Mouse (Mus musculus) forebrain, embryonic 14.5 days (tissue): ENCODE data around the gene Nop9. TPM values are rescaled to one million over a fixed set of nuclear protein-coding genes. Genes with fewer than 3 reads are reported as not detected.
"Not testable (repeated sequence)": the region's sequence is repeated elsewhere in the genome, so short reads cannot be mapped to it uniquely, and the experiment has no call there.

Experiments used
- ATAC-seq: fragments of 200-750 bp; cut with Nextera tagmentation; 2 replicates; pipeline ENCODE4 v1.8.0; 2017; ENCODE audit warnings: mild to moderate bottlenecking, moderate library complexity
- DNase-seq: peaks from one replicate; pipeline ENCODE4 v3.0.0-alpha.2; 2015; ENCODE audit warnings: low spot score
- H3K27ac ChIP-seq: fragments of 300-500 bp; sonication (generic); 2 replicates; pipeline ENCODE4 v1.5.1; 2014; ENCODE audit warnings: low read depth, mild to moderate bottlenecking, control low read depth, low read length, moderate library complexity
- H3K27me3 ChIP-seq: fragments of 300-500 bp; sonication (generic); replicated peaks from 2 replicates; pipeline ENCODE4 v1.6.1; 2014; ENCODE audit warnings: low read length, control low read depth, mixed read lengths; ENCODE audit not compliant: control insufficient read depth, insufficient read depth
- H3K36me3 ChIP-seq: fragments of 300-500 bp; sonication (generic); 2 replicates; pipeline ENCODE4 v1.6.1; 2014; ENCODE audit warnings: low read length, control low read depth; ENCODE audit not compliant: control insufficient read depth, insufficient read depth
- H3K4me1 ChIP-seq: fragments of 300-500 bp; sonication (generic); 2 replicates; pipeline ENCODE4 v1.6.1; 2014; ENCODE audit warnings: antibody characterized with exemption, low read length, control low read depth; ENCODE audit not compliant: control insufficient read depth, insufficient read depth
- H3K4me2 ChIP-seq: fragments of 300-500 bp; sonication (generic); 2 replicates; pipeline ENCODE4 v1.6.1; 2014; ENCODE audit warnings: mild to moderate bottlenecking, control low read depth, low read length
- H3K4me3 ChIP-seq: fragments of 300-500 bp; sonication (generic); 2 replicates; pipeline ENCODE4 v1.5.1; 2014; ENCODE audit warnings: low read depth, low read length, control low read depth
- H3K9ac ChIP-seq: fragments of 300-500 bp; sonication (generic); 2 replicates; pipeline ENCODE4 v1.6.1; 2014; ENCODE audit warnings: mild to moderate bottlenecking, low read length, control low read depth, moderate library complexity
- H3K9me3 ChIP-seq: fragments of 300-500 bp; sonication (generic); replicated peaks from 2 replicates; pipeline ENCODE4 v1.6.1; 2016; ENCODE audit warnings: low read length, control low read depth, mixed read lengths; ENCODE audit not compliant: control insufficient read depth
- WGBS: fragments of 180-500 bp; shearing (Covaris S2); extraction: QIAGEN DNeasy Blood & Tissue Kit; methylation state at CpG from one replicate; pipeline ENCODE4 v1.1.7; 2014; 5-methylcytosine and 5-hydroxymethylcytosine counted together
- polyA plus RNA-seq: library from polyadenylated mRNA; unstranded; fragments of >200 nt; fragmentation: Nextera tagmentation; extraction: Ambion mirVana; gene quantifications from 2 replicates; pipeline ENCODE4 v1.2.1, GENCODE M21; 2014

The Nop9 gene
- polyA plus RNA-seq, 1 experiment from 2014 or later, result 36.3 TPM

GRCm38 (mm10) chr14:55735334-55735733, 10.2 kb upstream of the Nop9 start:
- WGBS, result 69% methylated on average over 3 of the region's 3 CpGs
- no peaks in the 10 kb centered on the region for H3K27me3 ChIP-seq

GRCm38 (mm10) chr14:55735758-55736157, 9.7 kb upstream of the Nop9 start:
- no peak overlapping the region for H3K4me3 ChIP-seq
- no peaks in the 10 kb centered on the region for H3K9me3 ChIP-seq
- H3K27me3 ChIP-seq, result no peaks in the 10 kb centered on the region
- 81% methylated on average over 4 of the region's 4 CpGs for WGBS
- H3K9ac ChIP-seq, result no peak overlapping the region
- ATAC-seq, result no peak
- DNase-seq, result no peak
- H3K36me3 ChIP-seq, result peaks cover 26% of the 10 kb centered on the region
- no peak overlapping the region for H3K4me2 ChIP-seq
- no peaks in the 10 kb centered on the region for H3K4me1 ChIP-seq
- H3K27ac ChIP-seq, result no peak overlapping the region

More at GRCm38 (mm10) chr14:55735334-55735733, 10.2 kb upstream of the Nop9 start:
- Histone ChIP-seq H3K4me3 (no peak overlapping the region), H3K36me3 (peaks cover 23% of the 10 kb centered on the region), H3K9ac (no peak overlapping the region), H3K27ac (no peak overlapping the region), H3K9me3 (no peaks in the 10 kb centered on the region), H3K4me2 (no peak overlapping the region), H3K4me1 (no peaks in the 10 kb centered on the region)
- DNase-seq (no peak), ATAC-seq (no peak)

GRCm38 (mm10) chr14:55737086-55737687, 8.3 kb upstream of the Nop9 start:
- Histone ChIP-seq H3K9ac (no peak overlapping the region), H3K4me3 (no peak overlapping the region), H3K9me3 (no peaks in the 10 kb centered on the region), H3K36me3 (peaks cover 32% of the 10 kb centered on the region), H3K27me3 (no peaks in the 10 kb centered on the region), H3K27ac (no peak overlapping the region), H3K4me2 (no peak overlapping the region), H3K4me1 (no peaks in the 10 kb centered on the region)
- DNase-seq (no peak), ATAC-seq (no peak)
- WGBS, result 89% methylated on average over 9 of the region's 9 CpGs

- Histone ChIP-seq H3K4me3 (no peak overlapping the region), H3K4me2 (no peak overlapping the region), H3K9ac (no peak overlapping the region), H3K4me1 (peaks cover 16% of the 10 kb centered on the region), H3K9me3 (no peaks in the 10 kb centered on the region), H3K27ac (no peak overlapping the region), H3K27me3 (no peaks in the 10 kb centered on the region), H3K36me3 (peaks cover 23% of the 10 kb centered on the region)
- ATAC-seq, result peak; percentile 72
- 22% methylated on average over 10 of the region's 10 CpGs for WGBS
- DNase-seq, result peak; percentile 85
These were observed 1.8 kb upstream of the Nop9 start for GRCm38 (mm10) chr14:55743711-55744110.

- H3K36me3 ChIP-seq, result peaks cover 23% of the 10 kb centered on the region
- peak overlapping the region; percentile 93 for H3K4me2 ChIP-seq
- WGBS, result under 1% methylated on average over 30 of the region's 31 CpGs
- H3K4me1 ChIP-seq, result peaks cover 16% of the 10 kb centered on the region
- DNase-seq (no peak), ATAC-seq (no peak)
- H3K27ac ChIP-seq, result peak overlapping the region; percentile 46; the same call in 1 of the 2 replicates
- H3K27me3 ChIP-seq, result no peaks in the 10 kb centered on the region
- H3K9ac ChIP-seq, result peak overlapping the region; percentile 86
- peak overlapping the region; percentile 80 for H3K4me3 ChIP-seq
- H3K9me3 ChIP-seq, result no peaks in the 10 kb centered on the region
These were observed 356 bp downstream of the Nop9 start for GRCm38 (mm10) chr14:55745861-55746237.

GRCm38 (mm10) chr14:55747051-55747847, 1.8 kb downstream of the Nop9 start:
- Histone ChIP-seq H3K4me2 (peak overlapping the region; percentile 93), H3K27me3 (no peaks in the 10 kb centered on the region), H3K4me3 (no peak overlapping the region), H3K36me3 (peaks cover 30% of the 10 kb centered on the region), H3K9ac (no peak overlapping the region), H3K9me3 (no peaks in the 10 kb centered on the region), H3K4me1 (peaks cover 16% of the 10 kb centered on the region), H3K27ac (no peak overlapping the region)
- DNase-seq (no peak), ATAC-seq (no peak)
- WGBS, result 93% methylated on average over 10 of the region's 10 CpGs

- peaks cover 4% of the 10 kb centered on the region; the same call in 1 of the 2 replicates for H3K4me1 ChIP-seq
- no peak overlapping the region for H3K4me2 ChIP-seq
- no peak for DNase-seq
- ATAC-seq, result no peak
- no peaks in the 10 kb centered on the region for H3K9me3 ChIP-seq
- H3K27ac ChIP-seq, result no peak overlapping the region
- peaks cover 36% of the 10 kb centered on the region for H3K36me3 ChIP-seq
- no peak overlapping the region for H3K9ac ChIP-seq
- no peak overlapping the region for H3K4me3 ChIP-seq
- 85% methylated on average over 6 of the region's 6 CpGs for WGBS
- peaks cover 21% of the 10 kb centered on the region for H3K27me3 ChIP-seq
These were observed 12.1 kb downstream of the Nop9 start for GRCm38 (mm10) chr14:55757566-55757965.

GRCm38 (mm10) chr14:55758363-55758784, 12.9 kb downstream of the Nop9 start, which contains the start of gene Cideb:
Gene Cideb (minus strand): TSS chr14:55758458.
- Histone ChIP-seq H3K9ac (no peak within 1 kb of the TSS), H3K27me3 (peaks cover 29% of the 10 kb centered on the region), H3K27ac (no peak within 1 kb of the TSS), H3K9me3 (no peaks in the 10 kb centered on the region), H3K4me3 (no peak within 1 kb of the TSS), H3K36me3 (peaks cover 28% of the 10 kb centered on the region), H3K4me1 (peaks cover 4% of the 10 kb centered on the region; the same call in 1 of the 2 replicates), H3K4me2 (no peak within 1 kb of the TSS)
- peak; percentile 78 for DNase-seq
- WGBS, result 18% methylated on average over 8 of the region's 8 CpGs
- peak; percentile 5; the same call in 1 of the 2 replicates for ATAC-seq

- not testable (repeated sequence) for H3K4me3 ChIP-seq, H3K9ac ChIP-seq, H3K4me1 ChIP-seq, H3K9me3 ChIP-seq, H3K27ac ChIP-seq
- Histone ChIP-seq H3K36me3 (peaks cover 10% of the 10 kb centered on the region), H3K27me3 (peaks cover 39% of the 10 kb centered on the region), H3K4me2 (peak overlapping the region; percentile 30)
- ATAC-seq, result peak; percentile 40
- WGBS, result 0% methylated on average over 5 of the region's 6 CpGs
- peak; percentile 87 for DNase-seq
These were observed 14.7 kb downstream of the Nop9 start for GRCm38 (mm10) chr14:55760156-55760555.
